Mouse (Mus musculus) embryonic stem cell, embryonic (primary cell): ENCODE measurements around the gene Shisal1.

Experiments used
- CTCF ChIA-PET, 4 experiments: fragments of 300-600 bp in 2 of 4; fragments of 350-600 bp in 2 of 4; sonication (Branson Sonifier 250); formaldehyde crosslinking; loops; one replicate each; lab custom pipeline; 2022; ENCODE audit warnings: inconsistent platforms in 2 of 4; lab: Charles Lee
- POLR2A ChIA-PET, 4 experiments: fragments of 300-600 bp in 2 of 4; fragments of 350-600 bp in 2 of 4; sonication (Branson Sonifier 250); formaldehyde crosslinking; loops; one replicate each; lab custom pipeline; 2022; ENCODE audit warnings: antibody characterized with exemption in 4 of 4, inconsistent platforms in 1 of 4; lab: Charles Lee

Gene Shisal1

GRCm38 (mm10) chr15:84446997-84447396 lies at the start of gene Shisal1:
Shisal1 (minus strand) TSS chr15:84447097.
- CTCF ChIA-PET: no interaction called here

GRCm38 (mm10) chr15:84490486-84490885 lies 43.6 kb upstream of the Shisal1 start:
- ChIA-PET POLR2A (no interaction called here), CTCF (interaction anchor here in 1 of 4 experiments (1.5 kb wide), 1 partner anchor 279 kb away, joined by 3 read pairs; no protein-coding TSS in a partner anchor)

More at GRCm38 (mm10) chr15:84446997-84447396, at the start of gene Shisal1:
- POLR2A ChIA-PET: no interaction called here

GRCm38 (mm10) chr15:84484255-84484654 lies 37.4 kb upstream of the Shisal1 start:
- CTCF ChIA-PET: no interaction called here

GRCm38 (mm10) chr15:84483622-84484021 lies 36.7 kb upstream of the Shisal1 start:
- ChIA-PET CTCF (interaction anchor here in 2 of 4 experiments (0.6 to 1.1 kb wide), 2 partner anchors 46 to 272 kb away, joined by 3 read pairs; no protein-coding TSS in a partner anchor), POLR2A (no interaction called here)

More at GRCm38 (mm10) chr15:84484255-84484654, 37.4 kb upstream of the Shisal1 start:
- POLR2A ChIA-PET: no interaction called here

GRCm38 (mm10) chr15:84481259-84481877 lies 34.5 kb upstream of the Shisal1 start:
- POLR2A ChIA-PET: interaction anchor here in 1 of 4 experiments (0.6 kb wide), 1 partner anchor 27 kb away, joined by 4 read pairs; no protein-coding TSS in a partner anchor
- CTCF ChIA-PET: no interaction called here

GRCm38 (mm10) chr15:84469391-84469790 lies 22.5 kb upstream of the Shisal1 start:
- ChIA-PET CTCF (no interaction called here), POLR2A (no interaction called here)

GRCm38 (mm10) chr15:84467761-84468160 lies 20.9 kb upstream of the Shisal1 start:
- ChIA-PET POLR2A (interaction anchor here in 1 of 4 experiments (0.6 kb wide), 1 partner anchor 74 kb away, joined by 4 read pairs; no protein-coding TSS in a partner anchor), CTCF (interaction anchor here in 1 of 4 experiments (1.0 kb wide), 1 partner anchor 207 kb away, joined by 3 read pairs; no protein-coding TSS in a partner anchor)

- CTCF ChIA-PET: interaction anchor here in 2 of 4 experiments (0.5 to 1.0 kb wide), 2 partner anchors 206 to 228 kb away, joined by 3 read pairs; no protein-coding TSS in a partner anchor
- POLR2A ChIA-PET: interaction anchor here in 2 of 4 experiments (0.6 to 1.2 kb wide), 2 partner anchors 16 to 165 kb away, joined by 3 to 6 read pairs; no protein-coding TSS in a partner anchor
Observed at GRCm38 (mm10) chr15:84466458-84467267, 19.8 kb upstream of the Shisal1 start.

GRCm38 (mm10) chr15:84461429-84461828 lies 14.5 kb upstream of the Shisal1 start:
- POLR2A ChIA-PET: interaction anchor here in 1 of 4 experiments (2.1 kb wide), 1 partner anchor 10 kb away, joined by 9 read pairs; no protein-coding TSS in a partner anchor
- CTCF ChIA-PET: interaction anchor here in 1 of 4 experiments (0.6 kb wide), 1 partner anchor 320 kb away, joined by 5 read pairs; no protein-coding TSS in a partner anchor

GRCm38 (mm10) chr15:84458983-84459382 lies 12.1 kb upstream of the Shisal1 start:
- ChIA-PET CTCF (interaction anchor here in 1 of 4 experiments (0.7 kb wide), 1 partner anchor 376 kb away, joined by 3 read pairs; no protein-coding TSS in a partner anchor), POLR2A (interaction anchor here in 1 of 4 experiments (0.7 to 1.4 kb wide), 2 partner anchors 21 to 706 kb away, joined by 3 read pairs; no protein-coding TSS in a partner anchor)

- CTCF ChIA-PET: interaction anchor here in 1 of 4 experiments (0.7 kb wide), 1 partner anchor 246 kb away, joined by 3 read pairs; no protein-coding TSS in a partner anchor
- POLR2A ChIA-PET: interaction anchor here in 1 of 4 experiments (0.5 to 1.1 kb wide), 2 partner anchors 17 to 322 kb away, joined by 3 read pairs; no protein-coding TSS in a partner anchor
Observed at GRCm38 (mm10) chr15:84455286-84455685, 8.4 kb upstream of the Shisal1 start.

GRCm38 (mm10) chr15:84453091-84453490 lies 6.2 kb upstream of the Shisal1 start:
- ChIA-PET POLR2A (interaction anchor here in 1 of 4 experiments (1.3 kb wide), 1 partner anchor 56 kb away, joined by 3 read pairs; no protein-coding TSS in a partner anchor), CTCF (no interaction called here)

- POLR2A ChIA-PET: interaction anchor here (0.6 to 1.9 kb wide), 11 partner anchors 9 to 188 kb away, joined by 3 to 9 read pairs (median 3); no protein-coding TSS in a partner anchor
- CTCF ChIA-PET: interaction anchor here (0.5 to 0.8 kb wide), 8 partner anchors 43 to 251 kb away, joined by 3 to 9 read pairs (median 4); no protein-coding TSS in a partner anchor
Observed at GRCm38 (mm10) chr15:84450441-84451183, 3.7 kb upstream of the Shisal1 start.

GRCm38 (mm10) chr15:84445812-84446716 lies 833 bp downstream of the Shisal1 start:
- ChIA-PET POLR2A (no interaction called here), CTCF (no interaction called here)

GRCm38 (mm10) chr15:84444181-84444580 lies 2.7 kb downstream of the Shisal1 start:
- ChIA-PET POLR2A (interaction anchor here in 2 of 4 experiments (0.6 to 1.1 kb wide), 3 partner anchors 8 to 218 kb away, joined by 3 to 4 read pairs (median 3); no protein-coding TSS in a partner anchor), CTCF (interaction anchor here in 1 of 4 experiments (1.1 kb wide), 1 partner anchor 69 kb away, joined by 3 read pairs; no protein-coding TSS in a partner anchor)

- ChIA-PET POLR2A (interaction anchor here in 1 of 4 experiments (0.5 kb wide), 1 partner anchor 574 kb away, joined by 6 read pairs; no protein-coding TSS in a partner anchor), CTCF (interaction anchor here in 1 of 4 experiments (1.1 kb wide), 1 partner anchor 69 kb away, joined by 3 read pairs; no protein-coding TSS in a partner anchor)
Observed at GRCm38 (mm10) chr15:84443631-84444030, 3.3 kb downstream of the Shisal1 start.
